Mouse (Mus musculus): ENCODE results near the gene Otub2. TPM values are rescaled to one million over a fixed set of nuclear protein-coding genes. Genes with fewer than 3 reads are reported as not detected.

Otub2 gene
- polyA plus RNA-seq, 1 experiment from 2014 or later, result 6.6 TPM

DNA sequence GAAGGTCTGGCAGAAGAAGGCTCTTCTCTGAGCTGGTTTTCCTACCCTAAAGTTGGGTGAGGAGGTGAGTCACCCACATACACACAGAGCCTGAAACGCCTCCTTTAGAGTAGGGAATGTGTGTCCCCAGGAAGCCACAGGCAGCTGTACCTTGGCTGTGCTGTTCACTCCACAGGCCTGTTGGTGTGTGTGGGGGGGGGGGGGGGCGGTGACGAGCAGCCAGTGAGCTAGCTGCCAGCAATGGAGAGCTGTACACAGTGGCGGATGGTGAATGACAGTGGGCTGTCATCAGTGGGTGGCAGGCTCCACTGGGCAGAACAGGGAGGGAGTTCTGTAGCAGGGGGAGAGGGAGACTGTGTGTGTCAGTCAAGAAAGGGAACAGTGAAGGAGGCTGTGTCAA lies 11.7 kb upstream of the Otub2 start:
- 59% methylated on average over 3 of the region's 4 CpGs for WGBS
- no peak for ATAC-seq

DNA sequence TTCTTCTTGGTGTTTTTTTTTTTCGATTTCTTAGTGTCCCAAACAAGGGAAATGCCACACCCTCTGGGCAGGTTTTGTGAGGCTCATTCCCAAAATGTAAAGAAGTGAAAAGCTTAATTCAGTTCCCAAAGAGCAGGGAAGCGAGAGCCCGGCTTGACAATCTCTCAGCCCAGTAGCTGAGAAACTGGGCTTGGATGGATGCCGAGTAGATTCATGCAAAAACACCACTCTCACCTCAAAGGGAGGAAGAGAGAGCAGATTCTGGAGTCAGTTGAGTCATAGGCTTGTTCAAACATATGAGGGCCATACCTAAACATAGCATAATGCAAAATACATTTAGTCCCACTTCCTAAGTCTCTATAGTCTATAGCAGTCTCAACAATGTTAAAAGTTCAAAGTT lies 8.3 kb upstream of the Otub2 start:
- no peaks in the 10 kb centered on the region for H3K4me1 ChIP-seq (replicated peaks)
- WGBS, result 80% methylated on average over 4 of the region's 4 CpGs
- no peaks in the 10 kb centered on the region for H3K27me3 ChIP-seq (replicated peaks)
- H3K27ac ChIP-seq, result no peak overlapping the region
- H3K4me3 ChIP-seq (replicated peaks), result no peak overlapping the region
- no peak overlapping the region for H3K9ac ChIP-seq
- no peaks in the 10 kb centered on the region for H3K36me3 ChIP-seq
- ATAC-seq, result no peak
- no peaks in the 10 kb centered on the region for H3K9me3 ChIP-seq
- H3K4me2 ChIP-seq (replicated peaks), result no peak overlapping the region

More for the DNA sequence above, 11.7 kb upstream of the Otub2 start:
- Histone ChIP-seq H3K9ac (no peak overlapping the region), H3K36me3 (no peaks in the 10 kb centered on the region), H3K27me3 (replicated peaks) (no peaks in the 10 kb centered on the region), H3K4me1 (replicated peaks) (no peaks in the 10 kb centered on the region), H3K9me3 (no peaks in the 10 kb centered on the region), H3K27ac (no peak overlapping the region), H3K4me3 (replicated peaks) (no peak overlapping the region), H3K4me2 (replicated peaks) (no peak overlapping the region)

DNA sequence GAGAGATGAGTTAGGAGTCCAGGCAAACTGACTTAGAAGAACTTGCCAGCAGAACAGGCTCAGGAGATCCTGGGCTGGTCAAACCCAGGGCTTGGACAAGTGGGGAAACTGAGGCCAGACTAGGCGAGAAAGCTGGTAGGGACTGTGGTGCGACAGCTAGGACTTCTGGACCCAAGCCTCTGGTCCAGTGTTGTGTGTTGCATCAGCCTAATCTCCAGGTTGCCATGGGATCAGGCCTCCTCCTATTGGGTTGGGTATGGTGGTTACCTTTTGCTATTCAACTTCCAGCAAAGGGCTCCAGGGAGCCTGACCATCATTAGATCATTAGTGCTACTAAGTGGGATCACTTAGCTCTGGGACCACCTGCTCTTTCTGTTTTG lies 856 bp downstream of the Otub2 start:
- Histone ChIP-seq H3K9me3 (no peaks in the 10 kb centered on the region), H3K4me3 (replicated peaks) (peak overlapping the region; percentile 87), H3K27me3 (replicated peaks) (no peaks in the 10 kb centered on the region), H3K4me2 (replicated peaks) (peak overlapping the region; percentile 88), H3K36me3 (no peaks in the 10 kb centered on the region), H3K27ac (no peak overlapping the region), H3K9ac (peak overlapping the region; percentile 95; the same call in 1 of the 2 replicates), H3K4me1 (replicated peaks) (0 out of 2 replicates have a peak, but pooled peaks cover 7% of the 10 kb centered on the region)
- no peak for ATAC-seq
- WGBS, result 63% methylated on average over 2 of the region's 2 CpGs

DNA sequence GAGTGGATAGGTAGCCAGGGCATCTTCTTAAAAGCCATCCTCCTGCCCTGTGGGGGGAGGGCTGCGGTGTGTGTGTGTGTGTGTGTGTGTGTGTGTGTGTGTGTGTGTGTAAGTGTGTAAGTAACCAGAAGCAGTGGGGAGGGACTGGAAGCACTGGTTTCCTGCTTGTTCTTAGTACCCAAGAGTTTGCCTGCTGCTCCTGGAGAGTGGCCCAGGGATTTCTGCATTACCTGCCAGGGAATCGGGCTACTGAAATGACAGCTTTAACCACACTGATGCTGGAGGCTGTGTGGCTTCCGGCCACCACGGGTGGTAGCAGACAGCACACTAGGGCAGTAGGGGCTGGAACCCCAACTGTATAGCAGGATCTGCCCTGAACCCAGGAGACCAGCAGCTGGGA lies 1.5 kb downstream of the Otub2 start:
- H3K27ac ChIP-seq, result no peak overlapping the region
- no peaks in the 10 kb centered on the region for H3K9me3 ChIP-seq
- no peak for ATAC-seq
- H3K36me3 ChIP-seq, result no peaks in the 10 kb centered on the region
- H3K9ac ChIP-seq, result no peak overlapping the region
- H3K27me3 ChIP-seq (replicated peaks), result no peaks in the 10 kb centered on the region
- H3K4me1 ChIP-seq (replicated peaks), result 0 out of 2 replicates have a peak, but pooled peaks cover 7% of the 10 kb centered on the region
- H3K4me2 ChIP-seq (replicated peaks), result no peak overlapping the region
- H3K4me3 ChIP-seq (replicated peaks), result no peak overlapping the region
- 76% methylated on average over 3 of the region's 4 CpGs for WGBS

GRCm38 (mm10) chr12:103391098-103391497 lies 2.6 kb downstream of the Otub2 start:
- 70% methylated on average over 7 of the region's 7 CpGs for WGBS
- Histone ChIP-seq H3K4me3 (replicated peaks) (no peak overlapping the region), H3K27me3 (replicated peaks) (no peaks in the 10 kb centered on the region), H3K4me2 (replicated peaks) (no peak overlapping the region), H3K27ac (no peak overlapping the region), H3K4me1 (replicated peaks) (0 out of 2 replicates have a peak, but pooled peaks cover 7% of the 10 kb centered on the region), H3K9me3 (no peaks in the 10 kb centered on the region), H3K9ac (no peak overlapping the region), H3K36me3 (no peaks in the 10 kb centered on the region)
- ATAC-seq, result no peak

GRCm38 (mm10) chr12:103393528-103393927 lies 5.0 kb downstream of the Otub2 start:
- H3K4me1 ChIP-seq (replicated peaks), result 0 out of 2 replicates have a peak, but pooled peaks cover 7% of the 10 kb centered on the region
- no peaks in the 10 kb centered on the region for H3K36me3 ChIP-seq
- 33% methylated on average over 6 of the region's 6 CpGs for WGBS
- H3K4me2 ChIP-seq (replicated peaks), result no peak overlapping the region
- H3K9ac ChIP-seq, result no peak overlapping the region
- ATAC-seq, result peak; percentile 41; the same call in 1 of the 2 replicates
- no peaks in the 10 kb centered on the region for H3K27me3 ChIP-seq (replicated peaks)
- H3K4me3 ChIP-seq (replicated peaks), result no peak overlapping the region
- no peaks in the 10 kb centered on the region for H3K9me3 ChIP-seq
- no peak overlapping the region for H3K27ac ChIP-seq

DNA sequence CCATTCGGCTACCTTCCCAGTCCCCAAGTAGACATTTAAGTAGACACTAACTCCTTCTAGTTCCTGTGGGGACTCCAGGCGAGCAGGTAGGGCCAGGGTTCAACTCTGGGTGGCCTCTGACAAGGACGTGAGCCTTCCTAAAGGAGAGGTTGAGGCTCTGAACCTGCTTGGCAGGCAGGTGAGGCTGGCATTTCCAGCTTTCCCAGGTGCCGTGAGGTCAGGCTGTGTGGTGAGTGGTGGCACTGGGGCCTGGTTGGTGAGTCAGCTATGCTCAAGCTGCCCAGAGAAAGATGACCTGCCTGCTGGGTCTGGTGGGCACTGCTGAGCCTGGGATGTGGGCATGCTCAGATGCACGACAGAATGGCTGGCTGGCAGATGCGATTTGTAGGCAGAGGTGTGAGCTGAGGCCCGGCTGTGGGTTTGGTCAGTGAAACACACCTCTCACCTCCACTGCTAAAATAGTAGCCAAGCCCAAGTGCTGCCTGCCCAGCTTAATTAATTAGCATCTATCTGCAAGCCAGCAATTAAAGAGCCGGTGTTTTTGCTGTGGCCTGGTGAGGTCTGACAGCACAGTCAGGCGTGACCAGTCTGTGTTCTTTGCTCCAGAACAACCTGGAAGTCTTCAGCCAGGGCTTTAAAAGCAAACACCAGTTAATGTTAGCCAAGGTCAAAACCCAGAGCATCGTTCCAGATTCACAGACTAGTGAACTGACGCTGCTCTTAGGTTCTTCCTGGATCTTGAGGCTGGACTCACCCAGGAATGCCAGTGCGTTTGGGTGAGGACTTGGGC lies 7.2 kb downstream of the Otub2 start:
- H3K9ac ChIP-seq, result no peak overlapping the region
- WGBS, result 65% methylated on average over 12 of the region's 12 CpGs
- H3K4me2 ChIP-seq (replicated peaks), result no peak overlapping the region
- H3K27me3 ChIP-seq (replicated peaks), result no peaks in the 10 kb centered on the region
- no peak for ATAC-seq
- no peaks in the 10 kb centered on the region for H3K4me1 ChIP-seq (replicated peaks)
- H3K4me3 ChIP-seq (replicated peaks), result no peak overlapping the region
- no peaks in the 10 kb centered on the region for H3K36me3 ChIP-seq
- H3K9me3 ChIP-seq, result no peaks in the 10 kb centered on the region
- no peak overlapping the region for H3K27ac ChIP-seq

DNA sequence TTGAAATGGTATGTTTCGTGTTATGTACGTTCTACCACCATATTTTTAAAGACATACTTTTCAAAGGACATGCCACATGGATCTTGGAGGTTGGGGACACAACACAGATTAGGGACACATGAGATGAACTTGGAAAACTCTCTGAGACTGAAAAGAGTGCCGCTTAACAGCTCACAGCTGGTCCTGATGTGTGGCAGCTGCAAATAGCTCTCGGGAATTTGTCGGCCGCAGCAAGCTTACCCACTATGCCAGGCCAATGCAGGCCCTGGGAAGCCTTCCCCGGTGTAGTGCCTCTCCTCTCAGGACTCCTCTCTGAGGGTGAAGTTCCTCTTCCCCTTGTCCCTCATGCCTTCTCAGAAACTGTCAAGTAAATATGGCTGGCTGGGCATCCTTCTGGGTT lies 8.3 kb downstream of the Otub2 start:
- no peaks in the 10 kb centered on the region for H3K9me3 ChIP-seq
- H3K27me3 ChIP-seq (replicated peaks), result no peaks in the 10 kb centered on the region
- no peak overlapping the region for H3K4me3 ChIP-seq (replicated peaks)
- H3K4me1 ChIP-seq (replicated peaks), result no peaks in the 10 kb centered on the region
- H3K36me3 ChIP-seq, result no peaks in the 10 kb centered on the region
- no peak overlapping the region for H3K27ac ChIP-seq
- WGBS, result 81% methylated on average over 7 of the region's 7 CpGs
- no peak for ATAC-seq
- no peak overlapping the region for H3K9ac ChIP-seq
- H3K4me2 ChIP-seq (replicated peaks), result no peak overlapping the region

GRCm38 (mm10) chr12:103404131-103404530 lies 15.6 kb downstream of the Otub2 start:
- H3K4me3 ChIP-seq (replicated peaks), result no peak overlapping the region
- no peak overlapping the region for H3K9ac ChIP-seq
- ATAC-seq, result no peak
- no peaks in the 10 kb centered on the region for H3K4me1 ChIP-seq (replicated peaks)
- H3K36me3 ChIP-seq, result peaks cover 24% of the 10 kb centered on the region
- no peak overlapping the region for H3K4me2 ChIP-seq (replicated peaks)
- no peaks in the 10 kb centered on the region for H3K9me3 ChIP-seq
- no peaks in the 10 kb centered on the region for H3K27me3 ChIP-seq (replicated peaks)
- no peak overlapping the region for H3K27ac ChIP-seq
- 87% methylated on average over 18 of the region's 18 CpGs for WGBS

- no peak within 1 kb of the TSS for H3K4me2 ChIP-seq (replicated peaks)
- H3K9me3 ChIP-seq, result no peaks in the 10 kb centered on the region
- no peak within 1 kb of the TSS for H3K4me3 ChIP-seq (replicated peaks)
- H3K27ac ChIP-seq, result no peak within 1 kb of the TSS
- H3K27me3 ChIP-seq (replicated peaks), result no peaks in the 10 kb centered on the region
- peaks cover 45% of the 10 kb centered on the region for H3K36me3 ChIP-seq
- WGBS, result 97% methylated on average over 4 of the region's 4 CpGs
- ATAC-seq, result no peak
- no peaks in the 10 kb centered on the region for H3K4me1 ChIP-seq (replicated peaks)
- no peak within 1 kb of the TSS for H3K9ac ChIP-seq
Observed at GRCm38 (mm10) chr12:103407720-103408119, 19.2 kb downstream of the Otub2 start, which contains the start of gene 9330161L09Rik. 9330161L09Rik (minus strand) TSS chr12:103407820.

- no peaks in the 10 kb centered on the region for H3K9me3 ChIP-seq
- no peak overlapping the region for H3K4me2 ChIP-seq (replicated peaks)
- H3K27ac ChIP-seq, result no peak overlapping the region
- H3K36me3 ChIP-seq, result peaks cover 50% of the 10 kb centered on the region
- no peak overlapping the region for H3K9ac ChIP-seq
- no peak overlapping the region for H3K4me3 ChIP-seq (replicated peaks)
- no peaks in the 10 kb centered on the region for H3K4me1 ChIP-seq (replicated peaks)
- H3K27me3 ChIP-seq (replicated peaks), result no peaks in the 10 kb centered on the region
- WGBS, result 86% methylated on average over 10 of the region's 10 CpGs
- no peak for ATAC-seq
Observed at GRCm38 (mm10) chr12:103408144-103408543, 19.7 kb downstream of the Otub2 start.

DNA sequence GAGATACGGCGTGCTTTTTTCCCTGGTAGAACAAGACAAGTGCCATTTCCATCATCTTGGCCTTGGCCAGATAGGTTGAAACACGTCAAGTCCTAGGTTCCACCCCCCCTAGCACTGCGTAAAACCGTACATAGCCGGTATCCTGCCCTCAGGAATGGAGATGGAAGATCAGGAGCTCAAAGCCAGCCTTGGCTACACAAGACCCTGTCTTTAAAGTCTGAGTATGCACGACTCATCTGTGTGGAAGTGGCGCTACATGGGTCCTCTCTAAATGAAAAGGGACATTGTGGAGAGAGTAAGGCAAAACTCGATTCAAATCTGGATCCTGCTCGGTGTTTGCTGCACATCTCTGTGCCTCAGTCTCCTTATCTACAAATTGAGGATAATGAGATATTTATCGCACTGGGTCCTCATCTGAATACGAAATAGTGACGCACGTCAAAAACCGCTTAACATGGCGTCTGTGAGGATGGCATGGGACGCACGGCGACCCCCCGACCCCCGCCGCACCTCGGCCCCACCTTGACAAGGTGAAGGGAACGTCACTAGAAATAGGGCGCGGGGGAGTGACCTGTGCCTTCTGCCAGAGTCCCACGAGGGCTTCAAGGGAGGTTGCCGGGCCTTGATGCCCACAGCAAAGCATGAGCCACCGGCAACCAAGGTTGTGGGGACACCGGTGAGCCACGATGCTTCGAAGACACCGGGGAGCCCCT lies 36.7 kb downstream of the Otub2 start:
- Histone ChIP-seq H3K4me2 (replicated peaks) (peak overlapping the region; percentile 76), H3K9me3 (no peaks in the 10 kb centered on the region), H3K27ac (no peak overlapping the region), H3K36me3 (no peaks in the 10 kb centered on the region), H3K27me3 (replicated peaks) (no peaks in the 10 kb centered on the region), H3K9ac (peak overlapping the region; percentile 86), H3K4me3 (replicated peaks) (peak overlapping the region; percentile 94), H3K4me1 (replicated peaks) (peaks cover 9% of the 10 kb centered on the region; the same call in 1 of the 2 replicates)
- 8% methylated on average over 33 of the region's 33 CpGs for WGBS
- no peak; the same call in 1 of the 2 replicates for ATAC-seq
